Mouse (Mus musculus): ENCODE results near the gene Nat10. TPM values are rescaled to one million over a fixed set of nuclear protein-coding genes. Genes with fewer than 3 reads are reported as not detected.

Gene Nat10
- polyA plus RNA-seq (2015; fragmentation: Nextera tagmentation; extraction: Ambion mirVana) = 15.0 and 15.8 TPM in 2 replicates

DNA sequence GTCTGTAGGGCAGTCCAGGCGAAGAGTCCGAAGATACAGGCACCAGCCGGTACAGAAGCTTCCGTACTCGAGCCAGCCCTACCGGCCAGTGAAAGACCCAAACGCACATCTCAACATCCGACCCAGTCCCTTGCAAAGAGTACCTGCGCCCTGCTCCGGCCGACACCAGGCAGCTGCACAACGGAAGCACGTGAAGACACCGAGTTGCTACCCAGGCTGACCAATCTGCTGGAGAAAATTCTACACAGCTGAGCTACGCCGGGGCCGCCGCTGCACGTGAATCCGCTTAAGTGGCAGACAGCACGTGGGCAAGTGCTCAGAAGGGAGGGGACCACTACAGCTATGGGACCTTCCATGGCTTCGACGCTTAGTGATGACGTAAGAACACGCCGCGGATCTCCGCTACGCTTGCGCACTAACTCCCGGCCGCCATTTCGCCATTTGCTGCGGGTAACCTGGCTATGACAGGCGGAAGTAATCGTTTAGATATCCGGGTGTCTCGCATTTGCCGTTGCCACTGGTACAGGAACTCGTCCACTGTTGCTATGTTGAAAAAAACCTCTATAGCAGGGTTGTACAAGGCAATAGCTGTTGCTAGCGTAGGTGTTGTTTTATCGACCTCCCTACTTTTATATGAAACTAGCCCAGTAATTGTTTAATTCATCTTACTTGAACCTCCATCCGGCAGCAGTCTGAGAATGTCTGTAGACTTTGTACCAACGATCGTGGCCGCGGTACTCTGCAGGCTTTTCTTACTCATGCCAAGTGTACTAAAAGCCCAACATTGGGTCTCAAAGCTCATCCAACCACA is at the start of gene Nat10:
Gene Nat10 (minus strand): TSS at position 365 of the 811 bp plus-strand sequence.

DNA sequence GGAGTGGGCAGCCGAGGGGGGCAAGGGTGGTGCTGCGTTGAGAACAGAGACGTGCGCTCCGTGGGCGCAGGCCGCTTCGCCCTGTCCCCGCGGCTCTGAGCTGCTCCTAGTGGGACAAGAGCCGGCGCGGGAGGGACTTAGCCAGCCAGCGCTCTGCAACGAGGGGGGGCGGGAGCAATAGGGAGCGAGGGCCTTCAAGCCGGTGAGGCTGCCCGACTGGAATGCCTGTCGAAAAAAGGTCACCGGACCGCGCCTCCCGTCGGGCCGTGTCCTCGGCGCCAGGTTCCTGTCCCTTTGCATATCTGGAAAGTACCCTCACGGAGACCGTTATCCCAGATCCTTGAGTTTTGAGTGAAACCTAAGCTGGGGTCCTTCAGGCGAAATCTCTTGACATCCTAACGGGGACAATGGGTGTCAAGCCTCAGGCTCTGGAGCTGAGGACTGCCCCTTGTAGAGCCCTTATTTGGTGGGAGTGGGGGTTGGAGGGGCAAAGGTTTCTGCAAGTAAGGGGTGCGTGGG is 36.5 kb upstream of the Nat10 start, which contains the start of gene Caprin1:
Gene Caprin1 (minus strand): TSS at position 159 of the 519 bp plus-strand sequence.

Other genes starting within 250 kb of the Nat10 start
- gene Abtb2, start 195.0 kb downstream of the Nat10 start, polyA plus RNA-seq (2015; fragmentation: Nextera tagmentation; extraction: Ambion mirVana) = 1.4 and 1.7 TPM in 2 replicates
- 104 and 107 TPM in 2 replicates for gene Caprin1, start 36.4 kb upstream of the Nat10 start, polyA plus RNA-seq (2015; fragmentation: Nextera tagmentation; extraction: Ambion mirVana)
- 175 and 184 TPM in 2 replicates for gene Lmo2, start 196.7 kb upstream of the Nat10 start, polyA plus RNA-seq (2015; fragmentation: Nextera tagmentation; extraction: Ambion mirVana)